Mouse (Mus musculus) neural tube, embryonic 15.5 days (tissue): ENCODE data around the gene Rab12. TPM values are rescaled to one million over a fixed set of nuclear protein-coding genes. Genes with fewer than 3 reads are reported as not detected.

Source experiments
- ATAC-seq: fragments of 200-750 bp; cut with Nextera tagmentation; 2 replicates; pipeline ENCODE4 v1.8.0; 2017; ENCODE audit warnings: mild to moderate bottlenecking, moderate TSS enrichment, moderate library complexity; ENCODE audit not compliant: low FRiP score
- H3K27ac ChIP-seq: fragments of 300-500 bp; sonication (generic); replicated peaks from 2 replicates; pipeline ENCODE4 v1.5.1; 2015; ENCODE audit warnings: mild to moderate bottlenecking, inconsistent platforms
- H3K27me3 ChIP-seq: fragments of 300-500 bp; sonication (generic); replicated peaks from 2 replicates; pipeline ENCODE4 v1.6.1; 2015; ENCODE audit warnings: inconsistent platforms
- H3K36me3 ChIP-seq: fragments of 300-500 bp; sonication (generic); 2 replicates; pipeline ENCODE4 v1.6.1; 2015; ENCODE audit warnings: inconsistent platforms
- H3K4me1 ChIP-seq: fragments of 300-500 bp; sonication (generic); 2 replicates; pipeline ENCODE4 v1.6.1; 2015; ENCODE audit warnings: inconsistent platforms
- H3K4me2 ChIP-seq: fragments of 300-500 bp; sonication (generic); 2 replicates; pipeline ENCODE4 v1.6.1; 2015; ENCODE audit warnings: inconsistent platforms, mild to moderate bottlenecking, moderate library complexity
- H3K4me3 ChIP-seq: fragments of 300-500 bp; sonication (generic); replicated peaks from 2 replicates; pipeline ENCODE4 v1.5.1; 2015; ENCODE audit warnings: mild to moderate bottlenecking, inconsistent platforms
- H3K9ac ChIP-seq: fragments of 300-500 bp; sonication (generic); replicated peaks from 2 replicates; pipeline ENCODE4 v1.6.1; 2015; ENCODE audit warnings: mild to moderate bottlenecking, inconsistent platforms
- H3K9me3 ChIP-seq: fragments of 300-500 bp; sonication (generic); replicated peaks from 2 replicates; pipeline ENCODE4 v1.6.1; 2016; ENCODE audit warnings: inconsistent platforms
- WGBS: fragments of 180-500 bp; shearing (Covaris S2); methylation state at CpG from one replicate; pipeline ENCODE4 v1.1.7; 2015; ENCODE audit warnings: mixed read lengths; 5-methylcytosine and 5-hydroxymethylcytosine counted together
- polyA plus RNA-seq: library from polyadenylated mRNA; unstranded; fragments of >200 nt; fragmentation: Nextera tagmentation; extraction: Ambion mirVana; gene quantifications from 2 replicates; pipeline ENCODE4 v1.2.1, GENCODE M21; 2015

Gene Rab12
- polyA plus RNA-seq, 1 experiment from 2014 or later: 82.6 TPM

- no peak for ATAC-seq
- no peak overlapping the region for H3K4me2 ChIP-seq
- 91% methylated on average over 4 of the region's 4 CpGs for WGBS
- H3K27me3 ChIP-seq: no peaks in the 10 kb centered on the region
- no peak overlapping the region for H3K9ac ChIP-seq
- H3K4me3 ChIP-seq: no peak overlapping the region
- no peaks in the 10 kb centered on the region for H3K9me3 ChIP-seq
- no peaks in the 10 kb centered on the region for H3K36me3 ChIP-seq
- no peak overlapping the region for H3K27ac ChIP-seq
- H3K4me1 ChIP-seq: 0 out of 2 replicates have a peak, but pooled peaks cover 2% of the 10 kb centered on the region
Observed at GRCm38 (mm10) chr17:66471252-66471651, 48.3 kb downstream of the Rab12 start.

DNA sequence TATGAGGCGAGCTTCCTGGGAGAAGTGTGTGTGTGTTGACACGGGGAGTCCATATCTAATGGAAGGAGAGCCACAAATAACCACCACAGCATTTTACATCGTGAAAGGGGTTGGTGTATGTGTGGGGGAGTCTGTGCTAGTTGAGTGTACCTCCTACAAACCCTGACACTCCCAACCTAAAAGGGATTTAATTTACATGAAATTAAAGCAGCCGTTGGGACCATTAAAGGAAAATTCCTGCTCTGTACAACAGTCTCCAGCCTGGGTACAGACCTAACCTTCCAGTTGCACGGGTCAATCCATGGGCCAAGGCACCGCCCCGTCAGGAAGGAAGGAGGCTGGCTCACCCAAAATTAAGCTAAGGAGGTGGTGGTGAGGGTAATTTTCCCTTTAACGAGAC, 49.5 kb downstream of the Rab12 start:
- Histone ChIP-seq H3K9ac (no peak overlapping the region), H3K27me3 (no peaks in the 10 kb centered on the region), H3K4me1 (0 out of 2 replicates have a peak, but pooled peaks cover 2% of the 10 kb centered on the region), H3K9me3 (no peaks in the 10 kb centered on the region), H3K36me3 (no peaks in the 10 kb centered on the region), H3K27ac (0 out of 2 replicates have a peak overlapping the region, but pooled peaks have one; percentile 33), H3K4me3 (no peak overlapping the region), H3K4me2 (no peak overlapping the region)
- ATAC-seq: no peak
- WGBS: 43% methylated on average over 8 of the region's 8 CpGs

DNA sequence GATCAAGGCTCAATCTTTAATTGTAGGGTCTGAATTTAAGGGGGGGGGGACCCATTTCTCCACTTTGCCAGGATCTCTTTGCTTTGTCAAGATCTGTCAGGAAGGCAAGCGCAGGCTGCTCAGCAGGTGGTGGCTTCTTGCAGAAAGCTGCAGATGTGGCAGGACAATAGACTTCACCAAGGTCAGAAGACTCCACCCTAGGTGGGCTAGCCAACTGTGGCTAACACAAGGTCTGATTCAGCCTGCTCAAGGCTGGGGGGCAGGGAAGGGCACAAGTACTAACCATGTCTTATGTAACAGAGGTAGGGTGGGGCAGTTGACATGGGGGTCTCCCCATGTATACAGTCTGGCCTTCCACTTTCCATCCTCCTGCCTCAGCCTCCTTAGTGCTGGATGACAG, 62.3 kb downstream of the Rab12 start:
- no peak overlapping the region for H3K9ac ChIP-seq
- no peak for ATAC-seq
- 61% methylated on average over 1 of the region's 1 CpGs for WGBS

DNA sequence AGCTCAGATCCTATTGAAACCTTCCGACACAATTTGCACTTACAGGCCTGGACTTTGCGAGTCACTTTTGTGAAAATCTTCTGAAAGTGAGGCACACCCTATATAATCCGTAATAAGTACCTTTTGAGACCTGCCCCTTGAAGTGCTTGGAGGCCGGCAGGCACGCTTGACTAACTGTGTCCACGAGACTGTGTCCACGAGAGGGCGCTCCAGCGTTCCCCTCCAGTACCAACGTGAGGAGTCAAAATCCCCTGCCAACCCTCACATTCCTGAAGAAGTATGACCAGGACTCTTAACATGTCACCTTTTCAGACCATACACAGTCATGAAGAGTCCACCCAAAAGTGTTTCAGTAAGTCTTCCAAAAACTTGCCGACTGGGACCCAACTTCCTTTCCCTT, 68.4 kb downstream of the Rab12 start:
- WGBS: 2% methylated on average over 11 of the region's 11 CpGs
- H3K27me3 ChIP-seq: no peaks in the 10 kb centered on the region

More for the DNA sequence above, 62.3 kb downstream of the Rab12 start:
- no peaks in the 10 kb centered on the region for H3K36me3 ChIP-seq
- no peak overlapping the region for H3K27ac ChIP-seq
- H3K4me1 ChIP-seq: no peaks in the 10 kb centered on the region
- H3K27me3 ChIP-seq: no peaks in the 10 kb centered on the region; the same call in 1 of the 2 replicates
- H3K4me2 ChIP-seq: no peak overlapping the region
- H3K4me3 ChIP-seq: no peak overlapping the region
- H3K9me3 ChIP-seq: no peaks in the 10 kb centered on the region

DNA sequence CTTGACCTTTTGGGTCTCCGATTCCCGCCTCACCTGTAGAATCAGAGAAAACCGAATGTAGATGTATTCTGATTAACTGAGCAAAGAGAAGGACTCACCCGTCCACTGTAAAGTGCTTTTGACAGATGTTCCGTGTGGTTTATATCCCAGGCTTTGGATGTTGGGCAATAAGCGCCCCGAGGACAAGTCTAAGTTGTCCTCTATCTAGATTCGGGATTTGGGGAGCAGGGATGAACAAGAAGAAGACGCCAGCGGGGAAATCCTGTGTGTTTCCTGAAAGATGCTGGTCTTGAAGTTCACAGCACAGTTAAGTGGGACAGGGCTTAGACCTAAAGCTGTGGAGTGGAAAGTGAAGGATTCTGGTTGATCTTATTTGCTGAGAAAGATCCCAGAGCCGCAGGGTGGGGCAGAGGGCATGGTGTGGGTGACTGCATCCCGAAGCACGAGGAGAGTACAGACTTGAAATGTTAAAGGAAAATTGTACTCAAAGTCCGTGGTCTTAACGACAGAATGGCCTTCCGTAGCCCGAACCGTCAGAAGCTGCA, 68.9 kb downstream of the Rab12 start:
- 3% methylated on average over 18 of the region's 18 CpGs for WGBS
- peak overlapping the region; percentile 92; the same call in 1 of the 2 replicates for H3K9ac ChIP-seq

More for the DNA sequence above, 68.4 kb downstream of the Rab12 start:
- ATAC-seq: no peak
- Histone ChIP-seq H3K4me3 (peak overlapping the region; percentile 84; the same call in 1 of the 2 replicates), H3K9ac (no peak overlapping the region), H3K4me1 (peaks cover 40% of the 10 kb centered on the region), H3K9me3 (no peaks in the 10 kb centered on the region), H3K4me2 (peak overlapping the region; percentile 91), H3K36me3 (no peaks in the 10 kb centered on the region), H3K27ac (no peak overlapping the region)

GRCm38 (mm10) chr17:66449460-66450341, 69.8 kb downstream of the Rab12 start, which contains the start of gene Mtcl1:
Mtcl1 (minus strand) TSS chr17:66449750.
- ATAC-seq: peak; percentile 89
- Histone ChIP-seq H3K27me3 (no peaks in the 10 kb centered on the region), H3K36me3 (no peaks in the 10 kb centered on the region), H3K9ac (peak within 1 kb of the TSS; percentile 92), H3K27ac (peak within 1 kb of the TSS; percentile 91), H3K4me1 (peaks cover 54% of the 10 kb centered on the region), H3K4me3 (peak within 1 kb of the TSS; percentile 84), H3K4me2 (peak within 1 kb of the TSS; percentile 91), H3K9me3 (no peaks in the 10 kb centered on the region)
- under 1% methylated on average over 73 of the region's 76 CpGs for WGBS

More for the DNA sequence above, 68.9 kb downstream of the Rab12 start:
- peak overlapping the region; percentile 91 for H3K4me2 ChIP-seq
- peak overlapping the region; percentile 91; the same call in 1 of the 2 replicates for H3K27ac ChIP-seq
- no peak for ATAC-seq
- H3K27me3 ChIP-seq: no peaks in the 10 kb centered on the region
- H3K9me3 ChIP-seq: no peaks in the 10 kb centered on the region
- H3K4me1 ChIP-seq: peaks cover 45% of the 10 kb centered on the region
- peak overlapping the region; percentile 84 for H3K4me3 ChIP-seq
- no peaks in the 10 kb centered on the region for H3K36me3 ChIP-seq

DNA sequence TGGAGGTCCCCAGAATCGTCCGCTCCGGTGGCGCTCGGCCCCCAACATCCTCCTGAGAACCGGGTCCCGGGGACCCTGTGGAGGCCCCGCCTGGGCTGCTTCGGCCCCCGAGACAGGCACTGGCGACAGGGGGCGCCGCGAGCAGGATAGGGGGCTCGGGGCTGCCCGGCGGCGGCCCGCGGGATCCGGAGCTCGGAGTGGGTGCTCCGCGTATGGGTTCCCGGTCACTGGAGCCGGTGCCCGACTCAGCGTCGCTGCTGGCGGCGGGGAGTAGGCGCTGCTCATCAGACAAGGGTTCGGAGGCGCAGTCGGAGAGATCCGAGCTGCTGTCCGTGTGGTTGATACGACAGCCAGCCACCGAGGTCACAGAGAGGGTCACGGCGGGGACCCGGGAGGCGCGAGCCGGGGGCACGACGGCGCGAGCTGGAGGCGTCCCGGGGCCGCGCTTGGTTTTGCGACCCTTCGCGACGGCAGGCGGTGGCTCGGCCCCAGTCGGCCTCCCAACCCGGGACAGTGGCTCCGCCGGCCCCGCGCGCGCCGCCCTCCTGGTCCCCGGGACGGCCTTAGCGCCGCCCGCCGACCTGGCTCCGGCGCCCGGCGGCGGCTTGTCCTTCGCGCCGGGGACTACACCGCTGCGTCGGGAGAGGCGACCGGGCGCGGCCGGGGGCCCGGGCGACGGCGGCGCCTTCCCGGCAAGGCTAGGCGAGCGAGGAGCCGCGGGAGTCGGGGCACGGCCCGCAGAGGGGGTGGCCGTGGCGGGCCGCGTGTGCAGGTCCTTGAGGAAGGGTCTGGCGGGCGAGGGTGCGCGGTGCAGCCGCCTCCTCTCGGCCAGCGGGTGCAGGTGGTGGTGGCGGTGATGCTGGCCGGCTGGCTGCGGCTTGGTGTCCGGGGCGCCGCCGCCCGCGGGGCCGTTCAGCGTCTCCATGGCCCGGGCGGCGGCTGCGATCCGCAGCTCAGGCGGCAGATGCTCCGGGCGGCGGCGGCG, 70.8 kb downstream of the Rab12 start:
- WGBS: under 1% methylated on average over 93 of the region's 136 CpGs

DNA sequence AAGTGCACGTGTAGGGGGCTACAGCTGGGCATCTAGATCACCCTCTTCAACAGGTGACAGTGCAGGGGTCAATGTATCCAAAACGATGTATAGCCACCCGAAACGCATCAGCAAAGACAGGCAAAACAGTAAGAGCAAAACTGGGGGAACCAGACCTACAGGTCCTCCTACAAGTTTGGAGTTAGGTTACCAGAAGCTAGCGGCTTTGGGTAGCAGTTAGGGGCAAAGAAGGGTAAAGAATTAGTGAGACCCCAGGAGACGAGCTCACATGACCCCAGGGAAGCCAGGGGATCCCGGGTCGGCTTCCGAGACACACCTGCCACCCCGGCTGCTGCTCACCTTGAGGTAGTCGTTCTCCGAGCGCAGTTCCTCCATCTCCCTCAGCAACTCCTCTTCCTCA, 71.6 kb downstream of the Rab12 start:
- no peak for ATAC-seq
- WGBS: 2% methylated on average over 13 of the region's 13 CpGs
- peak overlapping the region; percentile 84 for H3K4me3 ChIP-seq
- peak overlapping the region; percentile 91 for H3K27ac ChIP-seq
- no peaks in the 10 kb centered on the region for H3K36me3 ChIP-seq
- peak overlapping the region; percentile 92 for H3K9ac ChIP-seq
- peak overlapping the region; percentile 91 for H3K4me2 ChIP-seq
- no peaks in the 10 kb centered on the region for H3K27me3 ChIP-seq
- no peaks in the 10 kb centered on the region for H3K9me3 ChIP-seq
- H3K4me1 ChIP-seq: peaks cover 65% of the 10 kb centered on the region

More for the DNA sequence above, 70.8 kb downstream of the Rab12 start:
- Histone ChIP-seq H3K4me1 (peaks cover 62% of the 10 kb centered on the region), H3K27me3 (no peaks in the 10 kb centered on the region), H3K9me3 (no peaks in the 10 kb centered on the region), H3K27ac (peak overlapping the region; percentile 91), H3K9ac (peak overlapping the region; percentile 92), H3K4me3 (peak overlapping the region; percentile 84), H3K4me2 (peak overlapping the region; percentile 91), H3K36me3 (no peaks in the 10 kb centered on the region)
- peak; percentile 26 for ATAC-seq

DNA sequence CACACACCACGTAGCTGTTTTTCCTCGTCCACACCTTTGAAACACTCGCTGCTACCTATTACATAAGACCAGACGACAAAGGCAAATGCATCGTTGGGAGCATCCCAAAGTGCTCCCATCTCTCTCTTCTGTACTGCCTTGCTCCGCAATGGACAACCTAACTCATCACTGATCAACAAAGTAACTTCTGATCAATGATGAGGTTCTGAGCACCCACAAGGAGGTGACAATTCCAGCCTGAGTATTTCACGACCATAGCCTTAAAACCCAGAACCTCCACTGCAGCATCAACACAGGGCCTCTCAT, 72.6 kb downstream of the Rab12 start:
- 34% methylated on average over 7 of the region's 7 CpGs for WGBS
- H3K27ac ChIP-seq: no peak overlapping the region

DNA sequence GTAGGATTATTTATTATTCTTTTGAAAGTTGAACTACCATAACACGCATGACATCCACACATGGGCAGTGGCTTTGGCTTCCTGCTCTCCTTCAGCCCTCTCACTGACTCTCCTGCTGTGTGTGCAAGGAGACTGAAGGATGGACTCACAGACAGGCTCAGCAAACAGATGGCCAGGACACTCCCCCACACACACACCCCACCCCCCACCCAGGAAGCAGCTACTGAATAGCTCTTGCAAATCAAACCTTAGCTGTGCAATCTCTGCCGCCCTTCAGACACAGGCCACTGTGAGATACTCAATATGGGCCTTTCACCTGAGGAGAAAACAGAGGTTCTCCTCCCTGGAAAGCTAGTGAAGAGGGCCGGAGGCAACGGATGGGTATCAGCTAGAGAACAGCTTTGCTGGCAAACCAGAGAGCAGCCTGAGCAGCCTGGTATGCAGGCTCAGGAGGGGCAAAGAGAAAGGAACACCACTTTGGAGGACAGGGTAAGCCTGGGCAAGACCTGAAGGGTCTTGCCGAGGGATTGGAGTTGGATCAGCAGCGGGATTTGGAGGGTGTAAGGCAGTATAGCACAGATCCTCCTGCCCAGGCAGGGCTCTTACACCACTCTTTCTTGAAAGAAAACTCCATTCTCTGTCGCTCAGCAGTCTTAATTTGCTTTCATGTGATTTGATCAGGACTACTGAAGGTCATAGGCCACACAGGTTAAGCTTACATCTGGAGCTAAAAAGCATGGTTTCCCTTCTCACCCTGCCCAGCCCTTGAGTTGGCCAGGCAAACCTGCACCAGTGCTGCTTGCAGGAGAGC, 73.1 kb downstream of the Rab12 start:
- Histone ChIP-seq H3K27me3 (no peaks in the 10 kb centered on the region), H3K9me3 (no peaks in the 10 kb centered on the region), H3K9ac (peak overlapping the region; percentile 92), H3K27ac (no peak overlapping the region), H3K36me3 (no peaks in the 10 kb centered on the region), H3K4me3 (peak overlapping the region; percentile 84), H3K4me1 (peaks cover 69% of the 10 kb centered on the region), H3K4me2 (peak overlapping the region; percentile 91)
- WGBS: 24% methylated on average over 7 of the region's 7 CpGs
- no peak for ATAC-seq

More for the DNA sequence above, 72.6 kb downstream of the Rab12 start:
- H3K9ac ChIP-seq: peak overlapping the region; percentile 92; the same call in 1 of the 2 replicates
- H3K4me2 ChIP-seq: peak overlapping the region; percentile 91
- peaks cover 68% of the 10 kb centered on the region for H3K4me1 ChIP-seq
- no peaks in the 10 kb centered on the region for H3K27me3 ChIP-seq
- no peak for ATAC-seq
- H3K4me3 ChIP-seq: peak overlapping the region; percentile 84
- no peaks in the 10 kb centered on the region for H3K9me3 ChIP-seq
- H3K36me3 ChIP-seq: no peaks in the 10 kb centered on the region
